9 mouse cellular contexts compared by ENCODE assay signal in genomic region chr9:64138896-64139295, GRCm38 (mm10). TPM values are rescaled to one million over a fixed set of nuclear protein-coding genes. Genes with fewer than 3 reads are reported as not detected.
DNase-seq lines count a peak whose midpoint lies in the region; ATAC-seq and TF ChIP-seq lines count a peak whose summit lies in the region.
"Not testable (repeated sequence)": the region's sequence is repeated elsewhere in the genome, so short reads cannot be mapped to it uniquely, and the experiment has no call there.
"Had no signal": no experiment of that assay in that cellular context is flagged by ENCODE, and none has a peak within 500 bp of the region (broad histone marks: within the 10 kb centered on the region; RNA-seq: fewer than 3 reads in every experiment).

No protein-coding gene starts in this region.

- ATAC-seq in intestine, postnatal 0 days, result not testable (repeated sequence)

- H3K4me3 ChIP-seq in intestine, postnatal 0 days (ENCODE audit: low read depth, low read length); left cerebral cortex, adult 2 months; midbrain, embryonic 10.5 days; small intestine, adult 2 months (ENCODE audit: low read depth, low read length): not testable (repeated sequence)

- TF ChIP-seq POLR2A in small intestine, adult 2 months (IDR thresholded peaks at IDR 0.05; ENCODE audit: low read depth, low read length), result not testable (repeated sequence)

- WGBS in intestine, postnatal 0 days, result 5% methylated on average over 6 of the region's 6 CpGs
- 12% methylated on average over 6 of the region's 6 CpGs for WGBS in midbrain, embryonic 10.5 days
- whole genome bisulfite sequencing in small intestine, adult 2 months, result 4% methylated on average over 6 of the region's 6 CpGs

- DNase-seq in NIH3T3 (ENCODE audit: low read depth), result peak; percentile 72
- DNase-seq in cerebellum, adult 8-10 months, result peak; percentile 48
- peak; percentile 32 for DNase-seq in gastrocnemius, adult 18-20 months (ENCODE audit: low spot score)
- peak; percentile 35 to 55 for DNase-seq in left cerebral cortex, adult 2 months (ENCODE audit: extremely low spot score in 1 of 2, low spot score in 2 of 2)
- DNase-seq in midbrain, embryonic 10.5 days (ENCODE audit: low spot score), result peak; percentile 42

- not testable (repeated sequence) for H3K36me3 ChIP-seq in intestine, postnatal 0 days (ENCODE audit: control insufficient read depth, insufficient read depth); small intestine, adult 2 months (ENCODE audit: control insufficient read depth, insufficient read depth, low read length)
- H3K36me3 ChIP-seq in midbrain, embryonic 10.5 days, result peaks cover 73% of the 10 kb centered on the region

- not testable (repeated sequence) for H3K9me3 ChIP-seq in intestine, postnatal 0 days (ENCODE audit: control insufficient read depth); midbrain, embryonic 10.5 days (replicated peaks)

- TF ChIP-seq CTCF in intestine, postnatal 0 days (IDR thresholded peaks at IDR 0.05; ENCODE audit: low read depth), result peak; percentile 77
- peak; percentile 91 for TF ChIP-seq CTCF in left cerebral cortex, adult 2 months (IDR thresholded peaks at IDR 0.05)
- peak; percentile 62; the same call in 1 of the 2 replicates for TF ChIP-seq CTCF in small intestine, adult 2 months (IDR thresholded peaks at IDR 0.05; ENCODE audit: extremely low read depth, insufficient read length, insufficient replicate concordance, low read depth, low read length)

- not testable (repeated sequence) for H3K4me2 ChIP-seq in intestine, postnatal 0 days (replicated peaks; ENCODE audit: low read depth)

- not testable (repeated sequence) for H3K27ac ChIP-seq in intestine, postnatal 0 days (ENCODE audit: low read depth, low read length); left cerebral cortex, adult 2 months; midbrain, embryonic 10.5 days (replicated peaks); small intestine, adult 2 months (ENCODE audit: insufficient read depth, low read depth, low read length)

- H3K4me1 ChIP-seq in intestine, postnatal 0 days (replicated peaks; ENCODE audit: control insufficient read depth, insufficient read depth, low read length); midbrain, embryonic 10.5 days; small intestine, adult 2 months (ENCODE audit: control insufficient read depth, insufficient read depth, insufficient read length, low read length): not testable (repeated sequence)

- H3K27me3 ChIP-seq in intestine, postnatal 0 days (replicated peaks; ENCODE audit: control insufficient read depth, insufficient read depth, low read length); midbrain, embryonic 10.5 days (ENCODE audit: low read depth, poor library complexity, severe bottlenecking); small intestine, adult 2 months (ENCODE audit: control insufficient read depth, insufficient read depth, low read length): not testable (repeated sequence)

- H3K9ac ChIP-seq in intestine, postnatal 0 days (ENCODE audit: low read depth, low read length), result not testable (repeated sequence)

- intact Hi-C loops in left cerebral cortex, adult 2 months (cut with DNase I), result not testable (repeated sequence)

RNA-seq across cellular contexts. Expression of gene Lctl, which starts 21.9 kb away (rescaled TPM):
- total RNA-seq in gastrocnemius, adult 18-20 months (2021), result under 1 TPM in 1 of 2 experiments, not detected in 1; 0.57 TPM
- polyA plus RNA-seq in intestine, postnatal 0 days (2015; fragmentation: Nextera tagmentation; extraction: Ambion mirVana), result 0.09 and 0.22 TPM in 2 replicates
- total RNA-seq in left cerebral cortex, adult 2 months (2021), result not detected
- 0.14 TPM in 1 of 2 replicates, not detected in the other for polyA plus RNA-seq in midbrain, embryonic 10.5 days (2016; fragmentation: Nextera tagmentation; extraction: Ambion mirVana)
- polyA plus RNA-seq in small intestine, adult 2 months (2012; rRNA removed), result 0.17 and 0.98 TPM in 2 replicates
- polyA plus RNA-seq: embryonic facial prominence, embryonic 12.5 days; midbrain, embryonic 15.5 days had no signal

RNA-seq across cellular contexts. Expression of gene Zwilch, which starts 34.0 kb away (rescaled TPM):
- total RNA-seq in gastrocnemius, adult 18-20 months (2021), result under 1 TPM; 0.43 to 0.62 TPM
- 3.0 and 4.1 TPM in 2 replicates for polyA plus RNA-seq in intestine, postnatal 0 days (2015; fragmentation: Nextera tagmentation; extraction: Ambion mirVana)
- total RNA-seq in left cerebral cortex, adult 2 months (2021), result 1 to 10 TPM; 3.8 to 4.4 TPM
- 42.6 and 42.8 TPM in 2 replicates for polyA plus RNA-seq in midbrain, embryonic 10.5 days (2016; fragmentation: Nextera tagmentation; extraction: Ambion mirVana)
- 0.70 and 1.9 TPM in 2 replicates for polyA plus RNA-seq in small intestine, adult 2 months (2012; rRNA removed)

RNA-seq across cellular contexts. Expression of gene Rpl4, which starts 34.3 kb away (rescaled TPM):
- total RNA-seq in gastrocnemius, adult 18-20 months (2021), result 100 to 1,000 TPM; 623 to 643 TPM
- polyA plus RNA-seq in intestine, postnatal 0 days (2015; fragmentation: Nextera tagmentation; extraction: Ambion mirVana), result 575 and 580 TPM in 2 replicates
- 100 to 1,000 TPM; 517 to 522 TPM for total RNA-seq in left cerebral cortex, adult 2 months (2021)
- 1,053 and 1,229 TPM in 2 replicates for polyA plus RNA-seq in midbrain, embryonic 10.5 days (2016; fragmentation: Nextera tagmentation; extraction: Ambion mirVana)
- polyA plus RNA-seq in small intestine, adult 2 months (2012; rRNA removed), result 122 and 189 TPM in 2 replicates

RNA-seq across cellular contexts. Expression of gene Snapc5, which starts 40.2 kb away (rescaled TPM):
- 10 to 100 TPM; 23.3 to 24.1 TPM for total RNA-seq in gastrocnemius, adult 18-20 months (2021)
- polyA plus RNA-seq in intestine, postnatal 0 days (2015; fragmentation: Nextera tagmentation; extraction: Ambion mirVana), result 32.9 and 36.7 TPM in 2 replicates
- 10 to 100 TPM; 20.5 to 21.6 TPM for total RNA-seq in left cerebral cortex, adult 2 months (2021)
- polyA plus RNA-seq in midbrain, embryonic 10.5 days (2016; fragmentation: Nextera tagmentation; extraction: Ambion mirVana), result 40.0 and 42.3 TPM in 2 replicates
- polyA plus RNA-seq in small intestine, adult 2 months (2012; rRNA removed), result 5.8 and 12.2 TPM in 2 replicates
